Mouse (Mus musculus): ENCODE measurements around the gene Plch2.

GRCm38 (mm10) chr4:155092718-155093430, 36.3 kb upstream of the Plch2 start:
- no peak for TF ChIP-seq CTCF (IDR thresholded peaks at IDR 0.05; ENCODE audit: borderline replicate concordance, insufficient read depth, low read length)
- TF ChIP-seq POLR2A (IDR thresholded peaks at IDR 0.05; ENCODE audit: low read depth, low read length), result no peak

Data from embryonic fibroblast, embryonic 13.5 days (primary cell).